Mouse (Mus musculus) forebrain, postnatal 0 days (tissue): ENCODE measurements at regions not wholly inside any gene's neighbourhood (a gene's known extent, or its start where the extent isn't known, plus 50 kb on each side); places are given as distances from the start of the nearest gene placed in this dataset.
A peak's percentile ranks its signal among the peaks of the same experiment; 100 is the strongest.

Source experiments
- ATAC-seq: fragments of 200-750 bp; cut with Nextera tagmentation; 2 replicates; pipeline ENCODE4 v1.8.0; 2017; ENCODE audit warnings: mild to moderate bottlenecking, moderate library complexity
- DNase-seq: peaks from one replicate; pipeline ENCODE4 v3.0.0-alpha.2; 2015
- H3K27ac ChIP-seq: fragments of 300-500 bp; sonication (generic); 2 replicates; pipeline ENCODE4 v1.5.1; 2014; ENCODE audit warnings: low read depth, mild to moderate bottlenecking, antibody characterized with exemption, low read length, moderate library complexity, mixed read lengths
- H3K27me3 ChIP-seq: fragments of 300-500 bp; sonication (generic); 2 replicates; pipeline ENCODE4 v1.6.1; 2014; ENCODE audit warnings: mild to moderate bottlenecking, low read length, mixed read lengths; ENCODE audit not compliant: insufficient read depth
- H3K36me3 ChIP-seq: fragments of 300-500 bp; sonication (generic); 2 replicates; pipeline ENCODE4 v1.6.1; 2014; ENCODE audit warnings: mild to moderate bottlenecking, moderate library complexity; ENCODE audit not compliant: insufficient read depth
- H3K4me1 ChIP-seq: fragments of 300-500 bp; sonication (generic); 2 replicates; pipeline ENCODE4 v1.6.1; 2014; ENCODE audit warnings: antibody characterized with exemption; ENCODE audit not compliant: insufficient read depth
- H3K4me2 ChIP-seq: fragments of 300-500 bp; sonication (generic); 2 replicates; pipeline ENCODE4 v1.6.1; 2014; ENCODE audit warnings: low read depth, mild to moderate bottlenecking, moderate library complexity
- H3K4me3 ChIP-seq: fragments of 300-500 bp; sonication (generic); 2 replicates; pipeline ENCODE4 v1.5.1; 2014; ENCODE audit warnings: low read depth, low read length, mixed read lengths
- H3K9ac ChIP-seq: fragments of 300-500 bp; sonication (generic); 2 replicates; pipeline ENCODE4 v1.6.1; 2014; ENCODE audit warnings: mild to moderate bottlenecking
- H3K9me3 ChIP-seq: fragments of 300-500 bp; sonication (generic); 2 replicates; pipeline ENCODE4 v1.6.1; 2016; ENCODE audit warnings: low read length
- CTCF ChIP-seq: sonication (generic); IDR thresholded peaks from 2 replicates; pipeline ENCODE4 v1.5.1; 2016; ENCODE audit warnings: antibody characterized with exemption, control low read depth, low read depth
- WGBS: fragments of 180-500 bp; shearing (Covaris S2); extraction: QIAGEN DNeasy Blood & Tissue Kit; methylation state at CpG from one replicate; pipeline ENCODE4 v1.1.7; 2014; 5-methylcytosine and 5-hydroxymethylcytosine counted together

GRCm38 (mm10) chr12:68051510-68051909 lies 829.2 kb upstream of the Mdga2 start:
- Histone ChIP-seq H3K27ac (no peak overlapping the region), H3K4me1 (no peaks in the 10 kb centered on the region), H3K36me3 (no peaks in the 10 kb centered on the region), H3K9me3 (no peaks in the 10 kb centered on the region), H3K9ac (no peak overlapping the region), H3K27me3 (no peaks in the 10 kb centered on the region), H3K4me2 (no peak overlapping the region), H3K4me3 (no peak overlapping the region)
- ATAC-seq: no peak
- no peak for TF ChIP-seq CTCF
- 76% methylated on average over 5 of the region's 5 CpGs for WGBS
- DNase-seq: no peak

GRCm38 (mm10) chr12:68045686-68046085 lies 823.3 kb upstream of the Mdga2 start:
- no peaks in the 10 kb centered on the region for H3K9me3 ChIP-seq
- no peaks in the 10 kb centered on the region for H3K36me3 ChIP-seq
- WGBS: 43% methylated on average over 2 of the region's 2 CpGs
- no peak overlapping the region for H3K27ac ChIP-seq
- no peaks in the 10 kb centered on the region for H3K27me3 ChIP-seq
- H3K4me2 ChIP-seq: no peak overlapping the region
- no peak overlapping the region for H3K4me3 ChIP-seq
- no peaks in the 10 kb centered on the region for H3K4me1 ChIP-seq
- peak; percentile 10 for DNase-seq
- no peak for TF ChIP-seq CTCF
- ATAC-seq: no peak
- H3K9ac ChIP-seq: no peak overlapping the region
